Mouse (Mus musculus) B cell, adult 62 days (primary cell): ENCODE results near the gene Lim2. TPM values are rescaled to one million over a fixed set of nuclear protein-coding genes. Genes with fewer than 3 reads are reported as not detected.

Experiments used
- total RNA-seq: library from RNA; stranded (reverse); gene quantifications from 4 replicates; pipeline ENCODE4 v1.2.4, GENCODE M21; 2023

The Lim2 gene
- not detected in 4 replicates for total RNA-seq

DNA sequence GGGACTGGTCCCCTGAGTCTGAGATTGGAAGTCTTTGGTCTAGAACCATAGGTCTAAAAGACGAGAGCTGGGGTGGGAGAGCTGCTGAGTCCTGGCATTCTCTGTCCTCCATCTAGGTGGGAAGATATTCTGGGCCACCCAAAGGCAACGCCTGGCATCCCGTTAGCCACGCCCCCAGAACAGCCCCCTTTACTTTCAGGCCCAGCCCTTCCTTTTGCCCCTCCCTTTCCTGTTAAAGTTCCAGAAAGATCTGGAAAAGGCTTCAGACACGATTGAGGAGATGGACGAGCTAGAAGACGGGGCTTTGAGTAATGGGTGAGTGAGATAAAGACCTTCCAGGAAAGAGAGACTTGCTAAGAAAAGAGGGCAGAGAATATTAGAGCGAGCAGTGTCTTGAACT, at the start of gene Lim2:
Gene Lim2, plus strand, starts transcription at position 265 of the 400 bp plus-strand sequence.

DNA sequence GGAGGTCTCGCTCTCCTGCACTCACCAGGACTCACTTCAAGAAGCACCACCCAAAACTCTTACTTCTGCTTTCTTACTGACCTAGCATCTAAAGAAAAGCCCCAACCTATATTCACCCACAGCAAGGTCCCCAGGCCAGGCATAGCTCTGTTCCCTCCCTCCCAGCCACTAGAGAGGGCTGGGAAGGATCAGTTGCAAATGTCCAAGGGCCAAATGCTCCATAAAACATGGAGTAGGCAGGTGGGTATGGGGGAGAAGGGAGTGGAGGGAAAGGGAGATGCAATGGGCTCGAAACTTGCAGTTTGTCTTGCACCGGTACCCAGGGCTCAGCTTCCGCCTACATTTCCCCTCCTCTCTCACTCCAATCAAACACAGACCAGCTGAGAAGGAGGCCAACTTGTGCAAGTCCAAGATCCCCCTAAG, 19.3 kb upstream of the Lim2 start, which contains the start of gene Siglecg:
Gene Siglecg, plus strand, starts transcription at position 74 of the 423 bp plus-strand sequence.

DNA sequence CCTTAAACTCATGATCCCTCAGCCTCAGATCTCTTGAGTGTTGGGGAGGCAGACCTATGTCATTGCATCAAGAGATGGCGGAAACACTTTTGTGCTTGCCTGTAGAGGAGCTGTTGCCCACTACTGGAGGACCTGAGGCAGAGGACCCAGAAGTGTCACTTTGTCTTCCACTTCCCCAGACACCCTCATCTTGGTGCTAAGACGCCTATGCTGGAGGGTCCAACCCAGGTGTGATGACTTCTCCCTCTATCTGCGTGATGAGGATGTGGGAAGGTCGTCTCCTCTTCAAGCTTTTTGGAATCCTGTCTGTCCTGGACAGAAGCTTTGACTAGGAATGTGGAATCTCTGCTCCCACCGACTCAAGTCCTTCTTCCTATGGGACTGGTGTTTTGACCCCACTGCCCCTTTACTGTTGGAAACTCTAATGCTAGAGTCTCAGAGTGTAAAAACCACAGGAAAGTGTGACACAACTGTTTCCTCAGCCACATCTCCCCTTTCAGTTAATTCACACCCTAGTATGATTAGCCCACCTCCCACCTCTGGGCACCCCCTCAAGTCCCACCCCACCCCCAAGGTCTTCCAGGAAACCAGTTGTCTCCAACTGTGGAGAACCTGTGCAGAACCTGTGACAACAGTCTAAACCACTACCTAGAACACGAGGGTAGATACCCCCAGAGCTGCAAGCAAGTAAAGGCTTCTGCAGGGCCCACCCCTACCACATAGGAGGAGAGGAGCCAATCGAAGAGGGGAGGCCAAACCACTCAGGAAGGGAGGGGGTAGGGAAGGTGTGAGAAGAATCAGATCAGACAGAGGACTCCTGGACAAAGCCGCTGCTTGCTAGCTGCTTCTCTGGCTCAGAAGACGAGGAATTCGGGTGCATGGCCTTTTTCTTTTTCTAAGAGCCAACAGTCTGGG, 9.1 kb downstream of the Lim2 start, which contains the start of gene Nkg7:
Gene Nkg7, plus strand, starts transcription at position 733 of the 915 bp plus-strand sequence.

GRCm38 (mm10) chr7:43440482-43440881, 13.0 kb downstream of the Lim2 start, which contains the start of gene Cldnd2:
Gene Cldnd2 (plus strand): TSS chr7:43440782.

GRCm38 (mm10) chr7:43443917-43444293, 16.4 kb downstream of the Lim2 start, which contains the start of the genes Etfb and Gm45233:
Gene Etfb (plus strand): TSS chr7:43444083.
Gene Gm45233 (plus strand): TSS chr7:43444128.

GRCm38 (mm10) chr7:43462851-43463250, 35.4 kb downstream of the Lim2 start, which contains the start of gene Vsig10l:
Gene Vsig10l (plus strand): TSS chr7:43463151.

Other genes starting within 250 kb of the Lim2 start
- gene Zfp715, start 114.4 kb upstream of the Lim2 start, total RNA-seq: 26.4 to 30.3 TPM (median 28.8 TPM) in 4 replicates
- 0.37 to 0.39 TPM in 2 of 4 replicates, not detected in the others for gene Siglecf, start 76.3 kb upstream of the Lim2 start, total RNA-seq
- 349 to 365 TPM (median 363 TPM) in 4 replicates for gene Siglecg, start 19.5 kb upstream of the Lim2 start, total RNA-seq
- gene Nkg7, start 9.4 kb downstream of the Lim2 start, total RNA-seq: 1.2 to 2.3 TPM (median 1.4 TPM) in 4 replicates
- not detected in 4 replicates for gene Cldnd2, start 13.1 kb downstream of the Lim2 start, total RNA-seq
- gene Etfb, start 16.4 kb downstream of the Lim2 start, total RNA-seq: 34.5 to 38.9 TPM (median 38.1 TPM) in 4 replicates
- 1.3 TPM in 1 of 4 replicates, not detected in the others for gene Gm45233, start 16.5 kb downstream of the Lim2 start, total RNA-seq
- gene Vsig10l, start 35.5 kb downstream of the Lim2 start, total RNA-seq: 2.0 to 4.9 TPM (median 2.6 TPM) in 4 replicates
- not detected in 4 replicates for gene Iglon5, start 62.4 kb downstream of the Lim2 start, total RNA-seq
- gene 4931406B18Rik, start 78.3 kb downstream of the Lim2 start, total RNA-seq: not detected in 4 replicates
- gene Cd33, start 116.8 kb downstream of the Lim2 start, total RNA-seq: 1.9 to 3.1 TPM (median 2.9 TPM) in 4 replicates
- gene Zfp658, start 134.6 kb downstream of the Lim2 start, total RNA-seq: 2.2 to 3.0 TPM (median 2.9 TPM) in 4 replicates
- 9.0 to 13.8 TPM (median 10.3 TPM) in 4 replicates for gene Zfp719, start 151.9 kb downstream of the Lim2 start, total RNA-seq
- gene Zfp819, start 179.5 kb downstream of the Lim2 start, total RNA-seq: 0.30 to 0.34 TPM in 2 of 4 replicates, not detected in the others
- gene Ceacam18, start 207.0 kb downstream of the Lim2 start, total RNA-seq: not detected in 4 replicates
- 1.2 to 2.4 TPM (median 1.6 TPM) in 4 replicates for gene Siglece, start 232.5 kb downstream of the Lim2 start, total RNA-seq
- 4.6 to 7.3 TPM (median 5.8 TPM) in 4 replicates for gene Ctu1, start 244.3 kb downstream of the Lim2 start, total RNA-seq